Mouse (Mus musculus) embryonic facial prominence, embryonic 11.5 days (tissue): Measurements from ENCODE around the gene Vps13c. TPM values are rescaled to one million over a fixed set of nuclear protein-coding genes. Genes with fewer than 3 reads are reported as not detected.

Experiments used
- polyA plus RNA-seq: library from polyadenylated mRNA; unstranded; fragments of >200 nt; fragmentation: Nextera tagmentation; extraction: Ambion mirVana; gene quantifications from 2 replicates; pipeline ENCODE4 v1.2.1, GENCODE M21; 2014

The Vps13c gene
- polyA plus RNA-seq, 1 experiment from 2014 or later: 5.2 TPM

Other genes starting within 250 kb of the Vps13c start
- not detected in 2 replicates for gene C2cd4b, start 81.0 kb upstream of the Vps13c start, polyA plus RNA-seq
- gene C2cd4a, start 8.1 kb upstream of the Vps13c start, polyA plus RNA-seq: not detected in 2 replicates